Mouse (Mus musculus) liver, embryonic 11.5 days (tissue): Measurements from ENCODE around the gene Card11. TPM values are rescaled to one million over a fixed set of nuclear protein-coding genes. Genes with fewer than 3 reads are reported as not detected.

ENCODE experiments used
- ATAC-seq: fragments of 200-750 bp; cut with Nextera tagmentation; replicated peaks from 2 replicates; pipeline ENCODE4 v1.8.0; 2017; ENCODE audit warnings: moderate number of reproducible peaks, mild to moderate bottlenecking, moderate TSS enrichment, moderate library complexity; ENCODE audit not compliant: low FRiP score
- DNase-seq: peaks from one replicate; pipeline ENCODE4 v3.0.0-alpha.2; 2017; ENCODE audit warnings: low spot score
- H3K27ac ChIP-seq: fragments of 300-500 bp; sonication (generic); 2 replicates; pipeline ENCODE4 v1.5.1; 2014; ENCODE audit warnings: mild to moderate bottlenecking, low read depth, low read length, control low read depth
- H3K27me3 ChIP-seq: fragments of 300-500 bp; sonication (generic); replicated peaks from 2 replicates; pipeline ENCODE4 v1.6.1; 2014; ENCODE audit warnings: low read length, mixed read lengths; ENCODE audit not compliant: control insufficient read depth, insufficient read depth
- H3K36me3 ChIP-seq: fragments of 300-500 bp; sonication (generic); 2 replicates; pipeline ENCODE4 v1.6.1; 2014; ENCODE audit warnings: mild to moderate bottlenecking, low read length, moderate library complexity, mixed read lengths; ENCODE audit not compliant: control insufficient read depth, insufficient read depth
- H3K4me1 ChIP-seq: fragments of 300-500 bp; sonication (generic); replicated peaks from 2 replicates; pipeline ENCODE4 v1.6.1; 2014; ENCODE audit warnings: low read length, mixed read lengths; ENCODE audit not compliant: control insufficient read depth, insufficient read depth
- H3K4me2 ChIP-seq: fragments of 300-500 bp; sonication (generic); 2 replicates; pipeline ENCODE4 v1.6.1; 2014; ENCODE audit warnings: mild to moderate bottlenecking, control low read depth, moderate library complexity
- H3K4me3 ChIP-seq: fragments of 300-500 bp; sonication (generic); 2 replicates; pipeline ENCODE4 v1.5.1; 2014; ENCODE audit warnings: low read depth, low read length, control low read depth
- H3K9ac ChIP-seq: fragments of 300-500 bp; sonication (generic); 2 replicates; pipeline ENCODE4 v1.6.1; 2014; ENCODE audit warnings: low read depth, low read length, control low read depth
- H3K9me3 ChIP-seq: fragments of 300-500 bp; sonication (generic); 2 replicates; pipeline ENCODE4 v1.6.1; 2016; ENCODE audit warnings: low read length, inconsistent platforms, mixed read lengths; ENCODE audit not compliant: control insufficient read depth
- WGBS: fragments of 180-500 bp; shearing (Covaris S2); extraction: QIAGEN DNeasy Blood & Tissue Kit; methylation state at CpG from one replicate; pipeline ENCODE4 v1.1.7; 2014; 5-methylcytosine and 5-hydroxymethylcytosine counted together
- polyA plus RNA-seq: library from polyadenylated mRNA; unstranded; fragments of >200 nt; fragmentation: Nextera tagmentation; extraction: Ambion mirVana; gene quantifications from 2 replicates; pipeline ENCODE4 v1.2.1, GENCODE M21; 2014

Gene Card11
- polyA plus RNA-seq, 1 experiment from 2014 or later: 0.22 TPM

DNA sequence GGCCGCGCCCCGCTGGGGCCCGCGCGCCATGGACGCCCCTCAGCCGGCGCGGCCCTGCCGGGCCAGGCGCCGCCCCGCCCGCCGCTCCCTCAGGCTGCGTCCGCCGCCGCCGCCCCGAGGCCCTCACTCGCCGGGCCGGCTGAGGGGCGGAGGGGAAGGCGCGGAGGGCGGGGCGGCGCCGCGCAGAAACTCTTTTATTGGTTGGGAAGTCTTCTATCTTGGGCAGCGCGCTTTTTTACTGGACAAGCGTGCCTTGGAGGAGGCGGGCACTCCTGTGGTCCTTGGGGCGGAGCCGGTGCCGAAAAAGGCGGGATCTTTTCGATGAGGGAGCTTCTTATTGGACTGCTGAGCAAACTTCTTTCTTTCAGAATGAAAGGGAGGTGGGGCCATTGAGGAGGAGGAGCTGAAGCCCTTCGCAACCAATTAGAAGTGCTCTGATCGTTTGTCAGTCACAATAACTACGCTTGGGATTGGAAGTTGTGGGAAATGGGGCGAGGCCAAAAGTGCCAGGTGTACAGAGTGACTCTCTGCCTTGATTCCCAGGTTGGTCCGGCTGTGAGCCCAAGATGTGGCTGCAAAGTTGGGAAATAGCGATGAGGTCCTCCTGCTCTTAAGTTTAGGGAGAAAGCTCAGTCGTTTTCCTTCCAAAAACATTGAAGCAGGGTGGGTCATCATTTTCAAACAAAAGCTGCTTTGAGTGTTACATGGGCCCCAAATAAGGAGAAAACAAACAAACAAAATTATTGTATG, 169.9 kb downstream of the Card11 start, which contains the start of gene Gna12:
Gene Gna12, minus strand, starts transcription at position 118 of the 750 bp plus-strand sequence.
- Histone ChIP-seq H3K4me2 (peak within 1 kb of the TSS; percentile 97), H3K4me1 (peaks cover 38% of the 10 kb centered on the region), H3K27me3 (no peaks in the 10 kb centered on the region), H3K27ac (peak within 1 kb of the TSS; percentile 70), H3K9me3 (no peaks in the 10 kb centered on the region), H3K9ac (peak within 1 kb of the TSS; percentile 87), H3K36me3 (no peaks in the 10 kb centered on the region), H3K4me3 (peak within 1 kb of the TSS; percentile 87)
- WGBS: under 1% methylated on average over 49 of the region's 49 CpGs
- DNase-seq: peak; percentile 96
- peak; percentile 95 for ATAC-seq

DNA sequence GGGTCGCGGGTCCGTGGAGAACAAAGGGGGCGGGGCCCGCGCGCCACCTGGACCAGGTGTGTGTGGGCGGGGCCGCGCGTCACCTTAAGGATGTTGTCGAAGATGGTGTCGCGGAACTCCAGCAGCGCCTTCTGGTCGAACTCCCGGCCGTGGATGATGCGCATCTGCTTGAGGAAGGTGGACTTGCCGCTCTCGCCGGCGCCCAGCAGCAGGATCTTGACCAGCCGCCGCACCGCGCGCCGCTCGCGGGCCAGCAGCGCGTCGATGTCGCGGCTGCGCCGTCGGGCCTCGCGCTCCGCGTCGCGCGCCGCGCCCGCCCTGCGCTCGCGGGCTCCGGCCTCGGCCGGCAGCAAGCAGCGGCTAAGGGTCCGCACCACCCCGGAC, 170.5 kb downstream of the Card11 start:
- Histone ChIP-seq H3K4me1 (peaks cover 40% of the 10 kb centered on the region), H3K36me3 (no peaks in the 10 kb centered on the region), H3K27ac (peak overlapping the region; percentile 70), H3K4me3 (peak overlapping the region; percentile 87), H3K9ac (peak overlapping the region; percentile 87), H3K27me3 (no peaks in the 10 kb centered on the region), H3K4me2 (peak overlapping the region; percentile 97), H3K9me3 (no peaks in the 10 kb centered on the region)
- ATAC-seq (no peak), DNase-seq (no peak)
- under 1% methylated on average over 58 of the region's 58 CpGs for WGBS

DNA sequence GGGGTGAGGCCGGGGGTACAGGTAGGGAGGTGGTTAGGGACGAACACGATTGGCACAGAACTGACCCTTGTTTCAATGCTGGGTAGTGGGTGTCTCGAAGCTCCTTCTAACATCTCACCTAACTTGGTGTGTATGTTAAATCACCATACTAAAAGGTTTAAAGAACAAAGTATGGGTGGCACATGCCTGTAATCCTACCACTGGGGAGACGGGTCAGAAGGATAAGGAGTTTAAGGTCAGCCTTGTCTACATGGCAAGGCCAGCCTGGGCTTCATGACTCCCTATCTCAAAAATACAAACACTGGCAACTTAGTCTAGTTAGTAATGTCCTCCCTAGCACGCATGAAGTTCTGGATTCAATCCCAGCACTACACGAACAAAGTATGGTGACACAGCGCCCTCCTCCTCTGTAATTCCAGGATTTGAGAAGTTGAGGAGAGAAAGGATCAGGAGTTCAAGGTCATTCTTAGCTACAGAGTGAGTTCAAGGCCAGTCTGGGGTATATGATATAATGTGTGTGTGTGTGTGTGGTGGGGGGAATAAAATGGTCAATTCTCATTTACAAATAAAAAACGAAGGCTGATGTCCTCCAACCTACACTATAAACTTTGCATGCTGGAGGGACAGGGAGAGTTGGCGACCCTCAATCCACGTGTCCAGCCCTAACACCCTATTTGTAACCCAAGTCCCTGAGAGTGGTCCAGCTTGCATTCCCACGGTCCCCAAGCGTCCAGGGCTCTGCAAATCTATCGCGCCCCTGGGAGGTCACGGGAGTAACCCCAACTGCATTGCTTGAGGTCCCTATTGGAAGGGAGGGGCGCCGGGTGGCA, 171.1 kb downstream of the Card11 start:
- Histone ChIP-seq H3K4me2 (peak overlapping the region; percentile 97), H3K9me3 (no peaks in the 10 kb centered on the region), H3K36me3 (no peaks in the 10 kb centered on the region), H3K27me3 (no peaks in the 10 kb centered on the region), H3K9ac (peak overlapping the region; percentile 87), H3K4me3 (peak overlapping the region; percentile 87), H3K4me1 (peaks cover 45% of the 10 kb centered on the region), H3K27ac (peak overlapping the region; percentile 70)
- DNase-seq (no peak), ATAC-seq (no peak)
- 31% methylated on average over 18 of the region's 18 CpGs for WGBS

DNA sequence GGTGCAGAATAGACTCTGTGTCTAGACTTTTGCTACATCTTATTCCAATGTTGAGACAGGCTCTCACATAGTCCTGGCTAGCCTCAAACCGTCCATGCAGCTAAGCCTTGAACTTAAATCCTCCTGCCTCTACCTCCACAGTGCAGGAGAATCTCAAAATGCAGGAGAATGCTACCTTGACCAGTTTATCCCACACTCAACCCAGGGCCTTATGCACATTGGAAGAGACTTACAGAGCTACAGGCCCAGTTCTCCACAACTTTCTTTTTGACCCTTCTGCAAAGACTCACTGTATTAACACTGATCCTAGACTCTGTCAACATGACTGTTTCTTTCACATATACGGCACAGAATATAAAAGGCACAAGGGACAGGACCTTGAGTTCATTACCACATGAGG, 172.0 kb downstream of the Card11 start:
- peak overlapping the region; percentile 28; the same call in 1 of the 2 replicates for H3K27ac ChIP-seq
- H3K9ac ChIP-seq: 0 out of 2 replicates have a peak overlapping the region, but pooled peaks have one; percentile 20
- H3K9me3 ChIP-seq: no peaks in the 10 kb centered on the region
- ATAC-seq: no peak
- peak overlapping the region; percentile 87 for H3K4me3 ChIP-seq
- peaks cover 51% of the 10 kb centered on the region for H3K4me1 ChIP-seq
- no peaks in the 10 kb centered on the region for H3K27me3 ChIP-seq
- H3K36me3 ChIP-seq: no peaks in the 10 kb centered on the region
- H3K4me2 ChIP-seq: peak overlapping the region; percentile 97
- 66% methylated on average over 2 of the region's 2 CpGs for WGBS
- DNase-seq: no peak

DNA sequence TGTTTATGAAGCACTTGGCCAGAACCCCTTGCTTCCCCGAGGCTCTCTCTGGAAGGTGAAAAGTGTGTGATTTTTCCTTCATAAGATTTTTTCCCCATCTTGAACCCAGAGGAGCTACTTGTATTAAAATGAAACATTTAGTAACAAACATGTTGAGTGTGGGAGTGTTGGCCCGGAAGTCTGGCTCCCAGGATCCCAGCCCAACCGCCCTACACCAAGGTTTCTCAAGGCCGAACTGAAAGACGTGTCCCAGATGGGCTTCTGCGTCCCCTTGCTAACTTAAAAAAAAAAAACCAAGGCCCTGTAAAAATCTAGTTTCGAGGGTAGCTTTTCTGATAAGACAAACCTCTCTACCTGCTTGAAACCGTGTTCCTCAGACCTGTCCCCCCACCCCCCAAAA, 172.5 kb downstream of the Card11 start:
- Histone ChIP-seq H3K4me1 (peaks cover 52% of the 10 kb centered on the region), H3K9ac (0 out of 2 replicates have a peak overlapping the region, but pooled peaks have one; percentile 20), H3K36me3 (no peaks in the 10 kb centered on the region), H3K9me3 (no peaks in the 10 kb centered on the region), H3K4me3 (peak overlapping the region; percentile 87; the same call in 1 of the 2 replicates), H3K4me2 (peak overlapping the region; percentile 97), H3K27ac (peak overlapping the region; percentile 28; the same call in 1 of the 2 replicates), H3K27me3 (no peaks in the 10 kb centered on the region)
- 57% methylated on average over 8 of the region's 8 CpGs for WGBS
- DNase-seq (no peak), ATAC-seq (no peak)

GRCm38 (mm10) chr5:140827413-140827812, 173.0 kb downstream of the Card11 start:
- no peak overlapping the region for H3K9ac ChIP-seq

GRCm38 (mm10) chr5:140826796-140827195, 173.6 kb downstream of the Card11 start:
- Histone ChIP-seq H3K27ac (no peak overlapping the region), H3K9me3 (no peaks in the 10 kb centered on the region), H3K9ac (no peak overlapping the region), H3K4me3 (no peak overlapping the region), H3K4me1 (peaks cover 59% of the 10 kb centered on the region), H3K36me3 (no peaks in the 10 kb centered on the region), H3K27me3 (no peaks in the 10 kb centered on the region), H3K4me2 (no peak overlapping the region)
- WGBS: 52% methylated on average over 1 of the region's 1 CpGs
- ATAC-seq (no peak), DNase-seq (no peak)

More at GRCm38 (mm10) chr5:140827413-140827812, 173.0 kb downstream of the Card11 start:
- Histone ChIP-seq H3K4me3 (no peak overlapping the region), H3K4me2 (peak overlapping the region; percentile 97), H3K9me3 (no peaks in the 10 kb centered on the region), H3K36me3 (no peaks in the 10 kb centered on the region), H3K4me1 (peaks cover 54% of the 10 kb centered on the region), H3K27ac (no peak overlapping the region), H3K27me3 (no peaks in the 10 kb centered on the region)
- no peak for DNase-seq
- ATAC-seq: no peak
- 48% methylated on average over 2 of the region's 2 CpGs for WGBS

- no peak overlapping the region for H3K4me2 ChIP-seq
- no peaks in the 10 kb centered on the region for H3K27me3 ChIP-seq
- H3K4me1 ChIP-seq: peaks cover 59% of the 10 kb centered on the region
- no peak overlapping the region for H3K27ac ChIP-seq
- no peak for DNase-seq
- no peak overlapping the region for H3K4me3 ChIP-seq
- H3K36me3 ChIP-seq: no peaks in the 10 kb centered on the region
- H3K9ac ChIP-seq: no peak overlapping the region
- H3K9me3 ChIP-seq: no peaks in the 10 kb centered on the region
- 97% methylated on average over 1 of the region's 1 CpGs for WGBS
- ATAC-seq: no peak
Measured at GRCm38 (mm10) chr5:140826118-140826517, 174.3 kb downstream of the Card11 start.
